Mouse (Mus musculus) bone marrow macrophage, adult 2 months (primary cell): ENCODE measurements around the gene Ehmt2. TPM values are rescaled to one million over a fixed set of nuclear protein-coding genes. Genes with fewer than 3 reads are reported as not detected.
"Not testable (repeated sequence)": the region's sequence is repeated elsewhere in the genome, so short reads cannot be mapped to it uniquely, and the experiment has no call there.

Source experiments
- H3K27ac ChIP-seq: 2 replicates; pipeline ENCODE4 v1.5.1; 2012; ENCODE audit warnings: low read depth, low read length; ENCODE audit not compliant: insufficient read depth
- H3K4me1 ChIP-seq: 2 replicates; pipeline ENCODE4 v1.6.1; 2012; ENCODE audit warnings: low read length; ENCODE audit not compliant: control insufficient read depth, insufficient read depth
- H3K4me3 ChIP-seq: 2 replicates; pipeline ENCODE4 v1.5.1; 2012; ENCODE audit warnings: mild to moderate bottlenecking, low read length, moderate library complexity; ENCODE audit not compliant: insufficient read depth
- CTCF ChIP-seq: IDR thresholded peaks from 2 replicates; pipeline ENCODE4 v1.5.1; 2012; ENCODE audit warnings: low read depth, mild to moderate bottlenecking, low read length, moderate library complexity
- POLR2A ChIP-seq: IDR thresholded peaks from 2 replicates; pipeline ENCODE4 v1.6.1; 2012; ENCODE audit warnings: mild to moderate bottlenecking, low read depth, low read length, borderline replicate concordance
- polyA plus RNA-seq: library from polyadenylated mRNA; stranded (reverse); fragments of >200 nt; gene quantifications from 2 replicates; pipeline ENCODE4 v1.2.4, GENCODE M21; 2012; ENCODE audit not compliant: missing spikeins, insufficient read depth, insufficient read length

Ehmt2 gene
- polyA plus RNA-seq, 1 experiment: 150 TPM

DNA sequence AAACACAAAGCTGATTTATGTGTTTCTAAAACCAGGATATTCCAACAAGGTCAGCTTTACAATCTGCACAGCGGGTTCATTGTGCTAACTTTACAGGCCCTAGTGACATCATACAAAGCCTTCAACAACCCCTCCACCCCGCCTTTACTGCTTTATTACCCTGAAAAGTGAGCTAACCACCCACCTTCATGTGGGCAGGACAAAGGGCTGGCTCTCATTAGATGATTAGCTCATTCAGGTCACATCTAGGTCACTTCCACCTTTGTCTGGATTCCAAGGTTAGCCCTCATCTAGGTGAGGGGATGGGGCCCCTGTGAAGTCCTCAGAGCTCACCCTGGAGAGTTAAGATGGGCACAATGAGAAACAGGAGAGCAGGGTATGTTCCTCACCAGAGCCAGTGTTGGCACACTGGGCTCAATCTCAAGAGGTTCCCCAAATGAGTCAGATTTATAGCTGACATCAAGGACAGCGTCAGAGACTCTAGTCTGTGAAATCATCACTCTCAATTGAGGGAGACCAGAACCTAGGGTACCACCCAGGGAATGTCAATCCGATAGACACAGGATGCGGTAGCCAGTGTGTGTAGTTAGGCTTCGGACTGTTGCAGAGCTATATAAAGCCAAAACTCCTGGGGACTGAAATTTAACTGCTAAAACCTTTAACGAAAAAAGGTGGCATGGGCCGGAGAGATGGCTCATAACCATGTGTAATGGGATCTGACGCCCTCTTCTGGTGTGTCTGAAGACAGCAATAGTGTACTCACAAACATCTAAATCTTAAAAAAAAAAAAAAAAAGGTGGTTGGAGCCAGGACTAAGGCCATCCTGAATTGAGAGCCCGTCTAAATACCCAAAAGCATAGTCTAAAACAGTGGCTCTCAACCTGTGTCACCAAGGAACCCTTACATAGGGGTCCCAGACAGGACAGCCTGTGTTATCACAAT, 52.5 kb downstream of the Ehmt2 start:
- TF ChIP-seq CTCF (no peak), POLR2A (no peak)
- H3K4me1 ChIP-seq: no peaks in the 10 kb centered on the region
- peak overlapping the region; percentile 76 for H3K27ac ChIP-seq
- peak overlapping the region; percentile 89 for H3K4me3 ChIP-seq

DNA sequence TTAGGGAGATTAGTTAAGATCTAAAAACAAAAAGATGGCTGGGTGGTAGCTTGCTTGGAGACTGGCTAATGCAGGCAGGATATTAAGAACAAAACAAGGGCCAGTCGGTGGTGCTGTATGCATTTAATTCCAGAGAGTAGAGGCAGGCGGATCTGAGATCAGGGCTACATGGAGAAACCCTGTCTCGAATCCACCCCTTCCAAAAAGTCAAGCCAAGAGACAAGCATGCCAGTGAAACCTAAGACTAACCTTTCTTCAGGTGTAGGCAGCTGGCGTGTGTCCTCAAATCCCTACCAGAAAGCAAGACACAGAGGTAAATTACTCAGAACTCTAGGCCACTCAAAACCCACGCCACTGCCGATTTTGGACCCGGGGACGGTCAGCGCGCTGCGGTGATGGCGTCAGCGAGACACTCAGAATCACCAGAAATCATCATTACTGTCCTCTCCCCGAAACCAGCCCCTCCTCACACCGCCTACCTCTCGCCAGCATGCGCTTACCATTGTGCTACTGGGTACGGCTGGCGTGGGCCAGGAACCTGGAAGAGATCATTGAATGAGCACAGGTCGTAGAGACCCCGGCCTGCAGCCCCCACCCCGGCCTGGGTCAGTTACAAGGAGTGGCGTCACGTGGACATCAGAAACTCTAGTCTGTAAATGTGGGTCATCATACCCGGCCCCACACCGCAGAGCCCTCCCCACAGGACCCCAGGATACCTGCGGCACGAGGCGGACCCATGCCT, 53.5 kb downstream of the Ehmt2 start:
- TF ChIP-seq POLR2A (no peak), CTCF (no peak)
- H3K27ac ChIP-seq: peak overlapping the region; percentile 76
- H3K4me3 ChIP-seq: peak overlapping the region; percentile 89
- H3K4me1 ChIP-seq: no peaks in the 10 kb centered on the region

DNA sequence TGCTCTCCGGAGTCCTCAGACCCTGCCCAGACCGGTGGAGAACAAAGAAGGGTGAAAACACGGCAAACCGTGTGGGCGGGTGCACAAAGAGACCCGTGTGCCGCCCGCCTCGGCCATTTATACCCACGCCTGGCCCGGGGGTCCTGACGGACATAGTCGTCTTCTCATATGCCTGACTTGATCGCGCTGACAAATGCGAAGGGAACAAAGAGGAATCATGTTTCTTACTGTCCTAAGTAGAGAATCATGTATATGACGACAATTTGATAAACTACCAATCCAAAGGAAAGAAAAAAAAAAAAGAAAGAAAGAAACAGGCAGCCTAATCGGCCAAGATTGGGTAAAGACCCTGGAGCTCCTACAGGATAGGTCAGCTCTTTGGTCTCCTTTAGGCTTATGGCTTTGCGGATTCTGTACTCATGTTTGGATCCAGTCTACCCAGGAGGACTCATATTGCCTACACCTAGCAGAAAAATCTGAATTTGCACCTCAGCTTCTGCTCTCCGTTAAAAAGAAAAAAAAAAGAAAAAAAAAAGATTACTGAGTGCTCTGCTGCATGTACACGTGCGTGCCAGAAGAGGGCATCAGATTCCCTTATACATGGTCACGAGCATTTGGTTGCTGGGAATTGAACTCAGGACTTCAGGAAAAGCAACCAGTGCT, 54.2 kb downstream of the Ehmt2 start:
- Histone ChIP-seq H3K4me1 (no peaks in the 10 kb centered on the region), H3K27ac (peak overlapping the region; percentile 76), H3K4me3 (peak overlapping the region; percentile 89)
- TF ChIP-seq CTCF (no peak), POLR2A (peak; percentile 90; the same call in 1 of the 2 replicates)

DNA sequence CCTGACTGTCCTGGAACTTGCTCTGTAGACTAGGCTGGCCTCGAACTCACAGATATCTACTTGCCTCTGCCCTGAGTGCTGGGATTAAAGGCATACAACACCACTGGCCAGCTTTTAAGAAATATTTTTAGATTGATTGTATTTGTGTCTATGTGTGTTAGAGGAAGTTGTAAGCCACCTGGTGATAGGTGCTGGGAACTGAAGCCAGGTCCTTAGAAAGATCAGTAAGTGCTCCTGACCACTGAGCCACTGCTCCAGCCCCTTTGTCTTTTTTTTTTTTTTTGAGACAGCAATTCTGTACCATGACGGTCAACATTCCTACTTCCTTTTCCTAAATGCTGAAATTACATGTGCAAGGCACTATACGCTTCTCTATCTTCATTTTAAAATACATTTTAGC, 55.0 kb downstream of the Ehmt2 start:
- TF ChIP-seq CTCF (no peak), POLR2A (no peak)
- Histone ChIP-seq H3K4me1 (no peaks in the 10 kb centered on the region), H3K4me3 (peak overlapping the region; percentile 89), H3K27ac (peak overlapping the region; percentile 76; the same call in 1 of the 2 replicates)

DNA sequence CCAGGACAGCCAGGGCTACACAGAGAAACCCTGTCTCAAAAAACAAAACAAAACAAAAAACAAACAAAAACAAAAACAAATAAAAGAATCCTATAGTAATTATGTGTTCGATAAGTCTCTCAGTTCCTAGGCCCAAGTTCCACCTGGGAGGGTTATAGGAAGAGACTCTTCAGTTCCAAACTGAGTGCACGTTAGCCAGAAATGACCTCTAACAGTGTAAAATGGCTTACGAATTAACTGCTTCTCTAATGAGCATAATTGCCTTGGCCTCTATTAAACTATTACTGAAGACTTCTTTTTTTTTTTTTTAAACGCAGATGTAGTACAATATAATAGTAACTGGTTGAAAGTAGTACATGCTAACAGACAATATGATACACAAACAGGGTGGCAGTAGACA, 55.6 kb downstream of the Ehmt2 start:
- TF ChIP-seq POLR2A: no peak
- no peak for TF ChIP-seq CTCF
- H3K4me3 ChIP-seq: no peak overlapping the region
- no peaks in the 10 kb centered on the region for H3K4me1 ChIP-seq
- H3K27ac ChIP-seq: no peak overlapping the region

DNA sequence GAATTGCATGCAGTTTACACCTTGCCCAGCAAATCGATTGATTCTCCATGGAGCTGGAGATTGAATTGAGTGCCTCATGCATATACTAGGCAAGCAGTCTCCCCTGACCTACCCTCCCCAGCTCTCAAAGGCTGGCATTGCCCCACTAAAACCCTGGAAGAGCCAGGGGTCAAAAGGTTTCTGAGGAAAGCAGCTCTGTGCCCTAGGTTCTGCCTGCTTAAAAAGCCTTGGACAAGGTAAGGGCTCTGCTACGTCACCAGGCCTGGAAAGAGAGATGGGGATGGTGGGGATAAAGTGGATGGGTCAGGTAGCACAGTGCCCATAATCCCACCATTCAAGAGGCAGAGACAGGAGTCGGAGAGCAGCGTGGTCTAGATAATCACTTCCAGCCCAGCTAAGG, 56.6 kb downstream of the Ehmt2 start:
- Histone ChIP-seq H3K4me3 (no peak overlapping the region), H3K4me1 (no peaks in the 10 kb centered on the region), H3K27ac (no peak overlapping the region)
- TF ChIP-seq POLR2A (no peak), CTCF (no peak)

DNA sequence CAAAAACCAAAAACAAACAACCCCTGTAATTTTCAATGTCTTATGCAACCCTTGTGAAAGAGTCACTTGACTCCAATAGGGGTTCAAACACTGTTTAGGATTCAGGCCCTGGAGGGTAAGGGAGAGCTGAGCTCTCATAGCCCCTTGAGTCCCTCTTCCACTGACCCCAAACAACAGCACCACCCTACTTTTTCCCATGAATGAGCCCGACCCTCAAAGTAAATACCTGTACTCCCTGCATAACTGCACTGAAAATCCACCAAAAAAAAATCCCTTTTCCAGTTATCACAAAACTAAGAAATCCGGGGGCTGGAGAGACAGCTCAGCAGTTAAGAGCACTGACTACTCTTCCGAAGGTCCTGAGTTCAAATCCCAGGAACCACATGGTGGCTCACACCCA, 57.6 kb downstream of the Ehmt2 start:
- H3K27ac ChIP-seq: no peak overlapping the region
- TF ChIP-seq POLR2A (no peak), CTCF (no peak)
- peaks cover 6% of the 10 kb centered on the region for H3K4me1 ChIP-seq
- H3K4me3 ChIP-seq: no peak overlapping the region

DNA sequence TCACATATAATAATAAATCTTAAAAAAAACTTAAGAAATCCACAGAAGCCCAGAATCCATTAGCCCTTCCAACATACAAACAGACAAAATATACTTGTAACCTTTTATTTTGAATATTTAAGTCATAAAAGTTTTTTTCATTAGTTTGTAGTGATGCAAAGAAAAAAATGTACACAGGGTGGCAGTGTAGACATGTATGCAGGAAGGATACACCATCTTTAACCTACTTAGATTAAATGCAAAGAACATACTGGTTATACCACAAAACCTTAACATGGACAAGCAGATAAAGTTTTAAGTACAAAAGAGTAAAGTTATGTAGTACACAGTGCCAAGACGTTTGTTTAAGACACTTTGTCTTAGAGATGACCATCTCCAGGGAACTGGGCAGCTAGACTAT, 58.1 kb downstream of the Ehmt2 start:
- Histone ChIP-seq H3K4me3 (no peak overlapping the region), H3K4me1 (peaks cover 6% of the 10 kb centered on the region), H3K27ac (no peak overlapping the region)
- TF ChIP-seq POLR2A: no peak
- no peak for TF ChIP-seq CTCF

DNA sequence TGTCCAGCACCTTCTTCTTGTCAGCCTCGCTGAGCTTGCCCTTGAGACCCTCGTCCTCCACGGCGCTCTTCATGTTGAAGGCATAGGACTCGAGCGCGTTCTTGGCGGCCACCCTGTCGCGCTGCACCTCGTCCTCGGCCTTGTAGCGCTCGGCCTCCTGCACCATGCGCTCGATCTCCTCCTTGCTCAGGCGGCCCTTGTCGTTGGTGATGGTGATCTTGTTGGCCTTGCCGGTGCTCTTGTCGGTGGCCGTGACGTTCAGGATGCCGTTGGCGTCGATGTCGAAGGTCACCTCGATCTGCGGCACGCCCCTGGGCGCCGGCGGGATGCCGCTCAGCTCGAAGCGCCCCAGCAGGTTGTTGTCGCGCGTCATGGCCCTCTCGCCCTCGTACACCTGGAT, 59.0 kb downstream of the Ehmt2 start:
- not testable (repeated sequence) for H3K27ac ChIP-seq, H3K4me3 ChIP-seq
- peaks cover 12% of the 10 kb centered on the region for H3K4me1 ChIP-seq

DNA sequence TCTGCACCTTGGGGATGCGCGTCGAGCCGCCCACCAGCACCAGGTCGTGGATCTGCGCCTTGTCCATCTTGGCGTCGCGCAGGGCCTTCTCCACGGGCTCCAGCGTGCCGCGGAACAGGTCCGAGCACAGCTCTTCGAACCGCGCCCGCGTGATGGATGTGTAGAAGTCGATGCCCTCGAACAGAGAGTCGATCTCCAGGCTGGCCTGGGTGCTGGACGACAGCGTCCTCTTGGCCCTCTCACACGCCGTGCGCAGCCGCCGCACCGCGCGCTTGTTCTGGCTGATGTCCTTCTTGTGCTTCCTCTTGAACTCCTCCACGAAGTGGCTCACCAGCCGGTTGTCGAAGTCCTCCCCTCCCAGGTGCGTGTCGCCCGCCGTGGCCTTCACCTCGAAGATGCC, 59.7 kb downstream of the Ehmt2 start:
- peaks cover 12% of the 10 kb centered on the region for H3K4me1 ChIP-seq
- H3K27ac ChIP-seq, H3K4me3 ChIP-seq: not testable (repeated sequence)

DNA sequence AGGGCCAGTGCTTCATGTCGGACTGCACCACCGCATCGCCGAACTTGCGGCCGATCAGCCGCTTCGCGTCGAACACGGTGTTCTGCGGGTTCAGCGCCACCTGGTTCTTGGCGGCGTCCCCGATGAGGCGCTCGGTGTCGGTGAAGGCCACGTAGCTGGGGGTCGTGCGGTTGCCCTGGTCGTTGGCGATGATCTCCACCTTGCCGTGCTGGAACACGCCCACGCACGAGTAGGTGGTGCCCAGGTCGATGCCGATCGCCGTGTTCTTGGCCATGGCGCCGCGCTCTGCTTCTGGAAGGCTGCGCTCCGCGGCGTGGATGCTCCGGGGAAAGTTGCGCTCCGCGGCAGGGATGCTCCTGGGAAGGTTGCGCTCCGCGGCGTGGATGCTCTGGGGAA, 60.5 kb downstream of the Ehmt2 start:
- peaks cover 12% of the 10 kb centered on the region for H3K4me1 ChIP-seq
- H3K4me3 ChIP-seq: peak overlapping the region; percentile 55
- not testable (repeated sequence) for H3K27ac ChIP-seq
